Mouse (Mus musculus) heart, embryonic 13.5 days (tissue): ENCODE results near the gene Rpgrip1l. TPM values are rescaled to one million over a fixed set of nuclear protein-coding genes. Genes with fewer than 3 reads are reported as not detected.

Experiments
- ATAC-seq: fragments of 200-750 bp; cut with Nextera tagmentation; 2 replicates; pipeline ENCODE4 v1.8.0; 2017; ENCODE audit warnings: moderate TSS enrichment; ENCODE audit not compliant: insufficient number of reproducible peaks, low FRiP score, low TSS enrichment; ENCODE audit errors: extremely low read depth
- H3K27ac ChIP-seq: fragments of 300-500 bp; sonication (generic); replicated peaks from 2 replicates; pipeline ENCODE4 v1.5.1; 2015; ENCODE audit warnings: moderate library complexity, mild to moderate bottlenecking, inconsistent platforms
- H3K27me3 ChIP-seq: fragments of 300-500 bp; sonication (generic); replicated peaks from 2 replicates; pipeline ENCODE4 v1.6.1; 2015; ENCODE audit warnings: mild to moderate bottlenecking, inconsistent platforms
- H3K36me3 ChIP-seq: fragments of 300-500 bp; sonication (generic); 2 replicates; pipeline ENCODE4 v1.6.1; 2015; ENCODE audit warnings: mild to moderate bottlenecking, inconsistent platforms
- H3K4me1 ChIP-seq: fragments of 300-500 bp; sonication (generic); 2 replicates; pipeline ENCODE4 v1.6.1; 2015; ENCODE audit warnings: inconsistent platforms
- H3K4me2 ChIP-seq: fragments of 300-500 bp; sonication (generic); 2 replicates; pipeline ENCODE4 v1.6.1; 2015; ENCODE audit warnings: inconsistent platforms, mild to moderate bottlenecking, moderate library complexity
- H3K4me3 ChIP-seq: fragments of 300-500 bp; sonication (generic); 2 replicates; pipeline ENCODE4 v1.5.1; 2015; ENCODE audit warnings: moderate library complexity, mild to moderate bottlenecking, inconsistent platforms
- H3K9ac ChIP-seq: fragments of 300-500 bp; sonication (generic); 2 replicates; pipeline ENCODE4 v1.6.1; 2015; ENCODE audit warnings: inconsistent platforms, mild to moderate bottlenecking, moderate library complexity
- H3K9me3 ChIP-seq: fragments of 300-500 bp; sonication (generic); 2 replicates; pipeline ENCODE4 v1.6.1; 2016; ENCODE audit warnings: inconsistent platforms
- WGBS: fragments of 180-500 bp; shearing (Covaris S2); methylation state at CpG from one replicate; pipeline ENCODE4 v1.1.7; 2015; ENCODE audit warnings: mixed read lengths; 5-methylcytosine and 5-hydroxymethylcytosine counted together
- polyA plus RNA-seq: library from polyadenylated mRNA; unstranded; fragments of >200 nt; fragmentation: Nextera tagmentation; extraction: Ambion mirVana; gene quantifications from 2 replicates; pipeline ENCODE4 v1.2.1, GENCODE M21; 2015

Rpgrip1l gene
- polyA plus RNA-seq, 1 experiment from 2014 or later, result 6.9 TPM

- no peaks in the 10 kb centered on the region for H3K36me3 ChIP-seq
- 69% methylated on average over 13 of the region's 13 CpGs for WGBS
- no peaks in the 10 kb centered on the region for H3K27me3 ChIP-seq
- no peak overlapping the region for H3K9ac ChIP-seq
- no peak for ATAC-seq
- H3K4me3 ChIP-seq, result no peak overlapping the region
- H3K4me2 ChIP-seq, result no peak overlapping the region
- H3K4me1 ChIP-seq, result no peaks in the 10 kb centered on the region
- no peak overlapping the region for H3K27ac ChIP-seq
- no peaks in the 10 kb centered on the region for H3K9me3 ChIP-seq
Measured at GRCm38 (mm10) chr8:91171605-91172004, 141.5 kb downstream of the Rpgrip1l start.

- Histone ChIP-seq H3K4me3 (no peak overlapping the region), H3K27me3 (no peaks in the 10 kb centered on the region), H3K9ac (no peak overlapping the region), H3K4me1 (no peaks in the 10 kb centered on the region), H3K9me3 (no peaks in the 10 kb centered on the region), H3K27ac (no peak overlapping the region), H3K4me2 (no peak overlapping the region), H3K36me3 (no peaks in the 10 kb centered on the region)
- WGBS, result 69% methylated on average over 14 of the region's 14 CpGs
- ATAC-seq, result no peak
Measured at GRCm38 (mm10) chr8:91170914-91171313, 142.1 kb downstream of the Rpgrip1l start.

- no peaks in the 10 kb centered on the region for H3K36me3 ChIP-seq
- H3K9me3 ChIP-seq, result no peaks in the 10 kb centered on the region
- whole genome bisulfite sequencing, result 69% methylated on average over 6 of the region's 6 CpGs
- no peaks in the 10 kb centered on the region for H3K4me1 ChIP-seq
- no peak overlapping the region for H3K4me3 ChIP-seq
- no peak overlapping the region for H3K27ac ChIP-seq
- no peak for ATAC-seq
- H3K9ac ChIP-seq, result no peak overlapping the region
- no peak overlapping the region for H3K4me2 ChIP-seq
- no peaks in the 10 kb centered on the region for H3K27me3 ChIP-seq
Measured at GRCm38 (mm10) chr8:91170152-91170551, 142.9 kb downstream of the Rpgrip1l start.

Other genes starting within 250 kb of the Rpgrip1l start
- gene Rbl2, start 243.2 kb downstream of the Rpgrip1l start, polyA plus RNA-seq, result 14.3 and 14.4 TPM in 2 replicates
- gene Aktip, start 113.3 kb downstream of the Rpgrip1l start, polyA plus RNA-seq, result 38.1 and 46.1 TPM in 2 replicates
- gene Fto, start 263 bp upstream of the Rpgrip1l start, polyA plus RNA-seq, result 64.3 and 66.0 TPM in 2 replicates